Mouse (Mus musculus) myocyte (in vitro differentiated cells): ENCODE results near the gene Cpxm2. TPM values are rescaled to one million over a fixed set of nuclear protein-coding genes. Genes with fewer than 3 reads are reported as not detected.

ENCODE experiments used
- H3K27me3 ChIP-seq: one replicate; pipeline ENCODE4 v1.6.1; 2011; ENCODE audit not compliant: control insufficient read depth, insufficient read depth, insufficient read length
- H3K36me3 ChIP-seq: one replicate; pipeline ENCODE4 v1.6.1; 2011; ENCODE audit not compliant: control insufficient read depth, insufficient read depth
- H3K4me2 ChIP-seq: one replicate; pipeline ENCODE4 v1.6.1; 2011; ENCODE audit warnings: low read depth, control low read depth
- H3K4me3 ChIP-seq: one replicate; pipeline ENCODE4 v1.5.1; 2011; ENCODE audit warnings: mild to moderate bottlenecking, control low read depth, moderate library complexity
- H3K79me2 ChIP-seq: one replicate; pipeline ENCODE4 v1.6.1; 2011; ENCODE audit not compliant: control insufficient read depth, insufficient read depth
- H3ac ChIP-seq: one replicate; pipeline ENCODE4 v1.6.1; 2011; ENCODE audit not compliant: control insufficient read depth, insufficient read length
- CEBPB ChIP-seq: IDR thresholded peaks from 2 replicates; pipeline ENCODE4 v1.6.1; 2011; ENCODE audit warnings: mild to moderate bottlenecking, moderate library complexity; ENCODE audit not compliant: poor library complexity, insufficient read depth, severe bottlenecking
- E2F4 ChIP-seq: IDR thresholded peaks from one replicate; pipeline ENCODE4 v1.6.1; 2011; ENCODE audit warnings: mild to moderate bottlenecking, control low read depth, moderate library complexity; ENCODE audit not compliant: insufficient read depth
- MAX ChIP-seq: IDR thresholded peaks from one replicate; pipeline ENCODE4 v1.6.1; 2011; ENCODE audit warnings: low read depth, mild to moderate bottlenecking, control low read depth
- MYOD1 ChIP-seq, 3 experiments: IDR thresholded peaks; one replicate each; pipeline ENCODE4 v1.6.1; 2011; ENCODE audit warnings: control low read depth in 2 of 3, low read depth in 2 of 3, mild to moderate bottlenecking in 2 of 3, moderate library complexity in 1 of 3; ENCODE audit not compliant: insufficient read length in 2 of 3, control insufficient read depth in 1 of 3
- MYOG ChIP-seq, 3 experiments: IDR thresholded peaks; one replicate each; pipeline ENCODE4 v1.6.1; 2011; ENCODE audit warnings: control low read depth in 2 of 3, low read depth in 2 of 3, mild to moderate bottlenecking in 2 of 3; ENCODE audit not compliant: insufficient read length in 2 of 3, control insufficient read depth in 1 of 3, insufficient read depth in 1 of 3
- POLR2A ChIP-seq: IDR thresholded peaks from one replicate; pipeline ENCODE4 v1.6.1; 2011; ENCODE audit warnings: low read depth, mild to moderate bottlenecking, control low read depth, moderate library complexity; ENCODE audit not compliant: insufficient read length
- POLR2AphosphoS2 ChIP-seq: IDR thresholded peaks from one replicate; pipeline ENCODE4 v1.6.1; 2011; ENCODE audit warnings: low read depth, control low read depth; ENCODE audit not compliant: insufficient read length
- REST ChIP-seq: IDR thresholded peaks from one replicate; pipeline ENCODE4 v1.6.1; 2011; ENCODE audit warnings: mild to moderate bottlenecking, control low read depth, moderate library complexity; ENCODE audit not compliant: insufficient read depth, insufficient read length
- SRF ChIP-seq: IDR thresholded peaks from one replicate; pipeline ENCODE4 v1.6.1; 2011; ENCODE audit warnings: low read depth; ENCODE audit not compliant: control insufficient read depth, insufficient read length
- TCF12 ChIP-seq: IDR thresholded peaks from one replicate; pipeline ENCODE4 v1.6.1; 2011; ENCODE audit warnings: mild to moderate bottlenecking, control low read depth; ENCODE audit not compliant: poor library complexity, insufficient read depth, severe bottlenecking
- TCF3 ChIP-seq: IDR thresholded peaks from one replicate; pipeline ENCODE4 v1.6.1; 2011; ENCODE audit warnings: low read depth, control low read depth; ENCODE audit not compliant: insufficient read length
- USF1 ChIP-seq: IDR thresholded peaks from one replicate; pipeline ENCODE4 v1.6.1; 2011; ENCODE audit warnings: low read depth, mild to moderate bottlenecking, control low read depth, moderate library complexity
- polyA plus RNA-seq: library from polyadenylated mRNA; unstranded; fragments of >200 nt; fragmentation: generic; extraction: Trizol; gene quantifications from one replicate; pipeline ENCODE4 v1.2.1, GENCODE M21; 2012; ENCODE audit warnings: missing spikeins

The Cpxm2 gene
- polyA plus RNA-seq, 1 experiment = not detected

- no peak overlapping the region for H3ac ChIP-seq
- H3K27me3 ChIP-seq = no peaks in the 10 kb centered on the region
- H3K4me2 ChIP-seq = no peak overlapping the region
- no peaks in the 10 kb centered on the region for H3K79me2 ChIP-seq
- TF ChIP-seq CEBPB (no peak), SRF (no peak), MAX (no peak), TCF3 (no peak), E2F4 (no peak), USF1 (no peak), MYOG (IDR thresholded peaks at IDR 0.05; ENCODE audit: control insufficient read depth in 1 of 3, insufficient read depth in 1 of 3, insufficient read length in 2 of 3, low read depth in 2 of 3) (no peak), TCF12 (no peak), POLR2A (no peak), REST (no peak), MYOD1 (IDR thresholded peaks at IDR 0.05; ENCODE audit: control insufficient read depth in 1 of 3, insufficient read length in 2 of 3, low read depth in 2 of 3) (no peak), POLR2AphosphoS2 (no peak)
- no peaks in the 10 kb centered on the region for H3K36me3 ChIP-seq
- no peak overlapping the region for H3K4me3 ChIP-seq
Observed at GRCm38 (mm10) chr7:132098441-132098840, 56.1 kb downstream of the Cpxm2 start.

DNA sequence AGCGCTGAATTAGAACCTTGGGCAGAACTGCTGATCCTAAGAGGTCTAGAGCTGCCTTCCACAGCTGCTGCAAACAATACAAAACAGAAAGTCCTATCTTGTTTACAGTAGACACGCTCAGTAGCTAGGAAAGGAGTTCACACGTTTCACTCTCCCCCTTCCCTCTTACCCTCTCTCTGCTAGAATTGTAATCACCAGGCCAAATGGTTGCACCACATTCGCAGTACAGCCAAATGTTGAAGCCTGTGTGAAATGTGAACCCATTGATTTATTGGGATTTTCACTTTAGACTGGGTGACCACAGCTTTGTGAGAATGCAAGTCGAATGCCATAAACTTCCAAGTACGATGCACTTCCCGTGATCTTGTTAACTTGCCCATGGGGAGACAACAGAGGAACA, 59.9 kb downstream of the Cpxm2 start:
- TF ChIP-seq REST (no peak), TCF12 (no peak), MAX (no peak), USF1 (no peak), MYOG (IDR thresholded peaks at IDR 0.05; ENCODE audit: control insufficient read depth in 1 of 3, insufficient read depth in 1 of 3, insufficient read length in 2 of 3, low read depth in 2 of 3) (no peak), TCF3 (no peak), MYOD1 (IDR thresholded peaks at IDR 0.05; ENCODE audit: control insufficient read depth in 1 of 3, insufficient read length in 2 of 3, low read depth in 2 of 3) (no peak)
- no peak overlapping the region for H3ac ChIP-seq
- no peaks in the 10 kb centered on the region for H3K79me2 ChIP-seq
- H3K4me2 ChIP-seq = no peak overlapping the region
- H3K36me3 ChIP-seq = no peaks in the 10 kb centered on the region
- no peak overlapping the region for H3K4me3 ChIP-seq
- H3K27me3 ChIP-seq = no peaks in the 10 kb centered on the region

DNA sequence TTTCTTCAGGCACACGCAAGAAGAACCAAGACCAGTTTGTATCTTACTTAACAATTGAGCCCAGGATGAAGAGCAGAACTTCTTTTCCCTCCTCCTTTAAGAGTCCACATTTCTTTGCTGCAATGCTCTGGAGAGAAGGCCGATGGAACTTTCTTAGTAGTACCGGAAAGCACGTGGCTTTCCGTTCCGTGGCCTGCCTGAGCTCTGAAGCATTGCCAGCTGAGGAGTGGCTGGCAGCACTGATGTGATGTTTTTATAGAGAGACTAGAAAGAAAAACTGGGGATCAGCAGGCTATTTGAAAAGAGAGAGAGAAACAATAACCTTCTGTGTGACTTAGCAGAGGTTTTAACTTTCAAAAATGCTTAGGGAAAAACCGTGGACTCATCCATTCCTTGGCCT, 63.0 kb downstream of the Cpxm2 start:
- H3ac ChIP-seq = no peak overlapping the region
- no peak overlapping the region for H3K4me2 ChIP-seq
- TF ChIP-seq E2F4 = no peak
- TF ChIP-seq TCF12 = no peak
- no peak for TF ChIP-seq POLR2A
- TF ChIP-seq USF1 = no peak
- TF ChIP-seq POLR2AphosphoS2 = no peak
- TF ChIP-seq SRF = no peak
- TF ChIP-seq MYOD1 (IDR thresholded peaks at IDR 0.05; ENCODE audit: control insufficient read depth in 1 of 3, insufficient read length in 2 of 3, low read depth in 2 of 3) = no peak
- no peak for TF ChIP-seq CEBPB
- TF ChIP-seq MYOG (IDR thresholded peaks at IDR 0.05; ENCODE audit: control insufficient read depth in 1 of 3, insufficient read depth in 1 of 3, insufficient read length in 2 of 3, low read depth in 2 of 3) = no peak
- TF ChIP-seq REST = no peak
- TF ChIP-seq TCF3 = no peak
- no peak for TF ChIP-seq MAX
- no peak overlapping the region for H3K4me3 ChIP-seq
- no peaks in the 10 kb centered on the region for H3K79me2 ChIP-seq
- H3K27me3 ChIP-seq = no peaks in the 10 kb centered on the region
- no peaks in the 10 kb centered on the region for H3K36me3 ChIP-seq

DNA sequence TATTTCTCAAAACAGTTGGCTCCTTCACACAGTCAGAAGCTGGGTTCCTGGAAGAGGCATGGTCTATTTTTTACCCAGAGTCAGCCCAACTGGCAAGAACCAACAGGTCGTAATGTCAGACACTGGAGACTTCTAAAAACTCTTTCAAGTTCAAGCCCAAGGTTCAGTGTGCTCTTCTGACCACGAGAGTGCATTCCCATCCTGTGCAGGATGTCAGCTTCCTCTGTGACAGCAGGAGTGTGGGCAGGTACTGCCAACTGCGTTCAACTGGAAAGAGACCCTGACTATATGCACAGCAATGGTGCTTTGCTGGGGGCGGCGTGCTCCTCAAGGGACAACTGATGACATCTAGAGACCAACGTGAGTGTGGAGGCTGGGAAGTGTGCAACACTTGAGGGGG, 65.9 kb downstream of the Cpxm2 start:
- Histone ChIP-seq H3K79me2 (no peaks in the 10 kb centered on the region), H3K27me3 (no peaks in the 10 kb centered on the region), H3K4me2 (no peak overlapping the region), H3K4me3 (no peak overlapping the region), H3K36me3 (no peaks in the 10 kb centered on the region), H3ac (no peak overlapping the region)
- TF ChIP-seq POLR2A (no peak), TCF3 (no peak), MYOG (IDR thresholded peaks at IDR 0.05; ENCODE audit: control insufficient read depth in 1 of 3, insufficient read depth in 1 of 3, insufficient read length in 2 of 3, low read depth in 2 of 3) (no peak), MYOD1 (IDR thresholded peaks at IDR 0.05; ENCODE audit: control insufficient read depth in 1 of 3, insufficient read length in 2 of 3, low read depth in 2 of 3) (no peak), MAX (no peak), E2F4 (no peak), CEBPB (no peak)

GRCm38 (mm10) chr7:132088181-132088580, 66.4 kb downstream of the Cpxm2 start:
- Histone ChIP-seq H3K79me2 (no peaks in the 10 kb centered on the region), H3K4me2 (no peak overlapping the region), H3K36me3 (no peaks in the 10 kb centered on the region), H3ac (no peak overlapping the region), H3K27me3 (peaks cover 2% of the 10 kb centered on the region), H3K4me3 (no peak overlapping the region)
- TF ChIP-seq MYOG (IDR thresholded peaks at IDR 0.05; ENCODE audit: control insufficient read depth in 1 of 3, insufficient read depth in 1 of 3, insufficient read length in 2 of 3, low read depth in 2 of 3) (no peak), CEBPB (no peak), USF1 (no peak), POLR2AphosphoS2 (no peak), REST (no peak), TCF3 (no peak), MAX (no peak), SRF (no peak), TCF12 (no peak), POLR2A (no peak), E2F4 (no peak), MYOD1 (IDR thresholded peaks at IDR 0.05; ENCODE audit: control insufficient read depth in 1 of 3, insufficient read length in 2 of 3, low read depth in 2 of 3) (no peak)
